Mouse (Mus musculus): Measurements from ENCODE around the gene Gm10338.
"Not testable (repeated sequence)": the region's sequence is repeated elsewhere in the genome, so short reads cannot be mapped to it uniquely, and the experiment has no call there.

Gene Gm10338

GRCm38 (mm10) chr14:7595492-7595891 lies at the start of gene Gm10338:
Gene Gm10338 (minus strand): TSS chr14:7595592.
- not testable (repeated sequence) for DNase-seq (ENCODE audit: low spot score)

GRCm38 (mm10) chr14:7643872-7644271 lies 48.5 kb upstream of the Gm10338 start, which contains the start of gene Gm10128:
Gene Gm10128 (minus strand): TSS chr14:7643972.
- DNase-seq (ENCODE audit: low spot score): not testable (repeated sequence)

GRCm38 (mm10) chr14:7568382-7568781 lies 27.0 kb downstream of the Gm10338 start, which contains the start of gene Gm3558:
Gene Gm3558 (minus strand): TSS chr14:7568566.
- DNase-seq (ENCODE audit: low spot score): not testable (repeated sequence)

GRCm38 (mm10) chr14:7567890-7568289 lies 27.5 kb downstream of the Gm10338 start:
- not testable (repeated sequence) for DNase-seq (ENCODE audit: low spot score)

- not testable (repeated sequence) for DNase-seq (ENCODE audit: low spot score)
Measured at GRCm38 (mm10) chr14:7567266-7567665, 28.1 kb downstream of the Gm10338 start.
